Mouse (Mus musculus) pancreas, adult 10 weeks (tissue): ENCODE data around the gene Olfr194. TPM values are rescaled to one million over a fixed set of nuclear protein-coding genes. Genes with fewer than 3 reads are reported as not detected.

ENCODE experiments used
- polyA plus RNA-seq: library from polyadenylated mRNA; stranded (reverse); fragments of 350-450 nt; fragmentation: Illumina TruSeq; extraction: RNeasy Lipid Tissue Mini Kit (QIAGEN cat#74804); gene quantifications from one replicate; pipeline ENCODE4 v1.2.3, GENCODE M21; 2015; ENCODE audit warnings: low read depth, low replicate concordance; ENCODE audit not compliant: insufficient read depth

Gene Olfr194
- polyA plus RNA-seq: not detected

GRCm38 (mm10) chr16:59120969-59121368, at the start of gene Olfr194:
Olfr194 (minus strand) TSS chr16:59121069.

GRCm38 (mm10) chr16:59170354-59170753, 49.5 kb upstream of the Olfr194 start, which contains the start of gene Olfr196:
Olfr196 (minus strand) TSS chr16:59170454.

GRCm38 (mm10) chr16:59146746-59147145, 25.9 kb upstream of the Olfr194 start, which contains the start of gene Olfr195:
Olfr195 (plus strand) TSS chr16:59147046.

GRCm38 (mm10) chr16:59111781-59112180, 9.1 kb downstream of the Olfr194 start, which contains the start of gene Olfr193:
Olfr193 (minus strand) TSS chr16:59111881.

GRCm38 (mm10) chr16:59089722-59090121, 31.1 kb downstream of the Olfr194 start, which contains the start of gene Olfr191:
Olfr191 (minus strand) TSS chr16:59089822.

GRCm38 (mm10) chr16:59077905-59078304, 43.0 kb downstream of the Olfr194 start, which contains the start of gene Olfr190:
Olfr190 (minus strand) TSS chr16:59078005.

Other genes starting within 250 kb of the Olfr194 start
- not detected for gene Olfr177, start 246.3 kb downstream of the Olfr194 start, polyA plus RNA-seq
- not detected for gene Olfr178, start 229.0 kb downstream of the Olfr194 start, polyA plus RNA-seq
- gene Olfr181, start 192.3 kb downstream of the Olfr194 start, polyA plus RNA-seq: not detected
- gene Olfr180, start 191.7 kb downstream of the Olfr194 start, polyA plus RNA-seq: not detected
- gene Olfr183, start 125.7 kb downstream of the Olfr194 start, polyA plus RNA-seq: not detected
- not detected for gene Olfr186, start 90.8 kb downstream of the Olfr194 start, polyA plus RNA-seq
- not detected for gene Olfr187, start 81.3 kb downstream of the Olfr194 start, polyA plus RNA-seq
- not detected for gene Olfr190, start 43.1 kb downstream of the Olfr194 start, polyA plus RNA-seq
- gene Olfr191, start 31.2 kb downstream of the Olfr194 start, polyA plus RNA-seq: not detected
- not detected for gene Olfr193, start 9.2 kb downstream of the Olfr194 start, polyA plus RNA-seq
- not detected for gene Olfr195, start 26.0 kb upstream of the Olfr194 start, polyA plus RNA-seq
- gene Olfr196, start 49.4 kb upstream of the Olfr194 start, polyA plus RNA-seq: not detected
- gene Olfr198, start 82.5 kb upstream of the Olfr194 start, polyA plus RNA-seq: not detected
- gene Olfr199, start 98.7 kb upstream of the Olfr194 start, polyA plus RNA-seq: not detected
- not detected for gene Olfr201, start 151.6 kb upstream of the Olfr194 start, polyA plus RNA-seq
- gene Olfr202, start 165.7 kb upstream of the Olfr194 start, polyA plus RNA-seq: not detected
- gene Olfr203, start 177.8 kb upstream of the Olfr194 start, polyA plus RNA-seq: not detected
- gene Olfr204, start 197.2 kb upstream of the Olfr194 start, polyA plus RNA-seq: not detected
- not detected for gene Olfr205, start 210.1 kb upstream of the Olfr194 start, polyA plus RNA-seq
- not detected for gene Olfr206, start 228.2 kb upstream of the Olfr194 start, polyA plus RNA-seq
- not detected for gene Olfr209, start 242.9 kb upstream of the Olfr194 start, polyA plus RNA-seq